Mouse (Mus musculus): Measurements from ENCODE around the gene Nr1d1.

Gene Nr1d1

DNA sequence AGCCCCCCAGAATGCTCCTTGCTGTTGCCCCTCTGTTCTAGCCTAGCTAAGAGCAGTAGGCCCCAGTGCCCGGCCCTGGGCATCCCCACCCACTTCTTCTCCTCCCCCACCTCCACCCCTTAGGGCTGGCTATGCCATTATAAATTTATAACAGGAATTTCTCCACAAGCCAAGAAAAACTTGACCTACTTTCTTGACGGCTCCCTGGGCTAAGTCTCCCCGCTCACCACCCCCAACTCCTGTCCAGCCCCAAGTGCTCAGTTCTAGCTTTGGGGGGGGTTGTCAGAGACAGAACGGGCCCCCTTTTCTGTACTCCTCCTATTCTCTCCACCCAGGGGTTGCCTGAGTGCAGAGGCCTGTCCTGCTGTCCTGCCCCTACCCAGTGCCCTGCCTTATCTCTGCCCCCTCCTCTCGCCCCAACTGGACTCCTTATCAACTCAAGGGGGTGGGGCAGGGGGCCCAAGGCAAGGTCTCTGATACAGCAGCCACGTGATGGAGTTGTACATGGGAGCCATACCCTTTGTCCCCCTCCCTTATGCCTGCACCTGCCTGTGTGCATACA, 23.8 kb downstream of the Nr1d1 start:
- no peak for DNase-seq (ENCODE audit: inconsistent ontology term)

DNA sequence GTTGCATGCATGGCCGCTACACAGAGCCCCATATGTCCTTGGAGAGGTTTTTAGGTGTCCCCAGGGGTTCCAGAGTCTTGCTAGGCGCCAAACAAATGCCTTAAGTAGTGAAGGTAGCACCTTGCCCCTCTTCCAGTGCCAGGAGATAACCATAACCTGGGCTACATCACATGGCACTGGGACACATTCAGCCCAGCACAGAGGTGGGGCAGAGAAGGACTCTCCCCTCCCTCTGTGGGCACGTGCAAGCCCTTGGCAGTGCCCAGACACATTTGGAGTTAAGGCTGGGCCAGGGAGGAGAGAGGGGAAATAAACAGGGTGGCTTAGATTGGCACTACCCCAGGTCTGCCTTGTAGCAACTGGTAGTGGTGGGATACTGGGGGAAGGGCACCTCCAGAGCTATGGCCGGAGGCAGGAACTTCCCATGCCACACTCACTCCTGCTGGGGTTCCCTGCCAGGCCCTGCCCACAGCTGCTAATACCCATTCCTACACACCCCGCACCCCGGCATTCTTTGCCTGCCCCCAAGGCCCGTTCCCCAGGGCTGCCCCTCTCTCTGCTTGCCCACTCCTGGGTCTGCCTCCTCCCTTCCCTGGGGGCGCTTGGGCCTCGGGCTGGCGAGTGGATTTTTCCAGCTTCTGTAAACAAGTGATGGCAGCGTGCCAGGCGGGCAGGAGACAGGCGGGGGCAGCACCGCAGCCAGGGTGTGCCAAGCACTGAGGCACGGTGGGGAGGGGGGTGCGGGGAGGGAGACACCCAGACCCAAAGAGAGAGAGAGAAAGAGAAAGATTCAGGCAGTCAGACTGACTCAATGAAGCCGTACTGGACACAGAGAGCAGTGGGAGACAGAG, 24.6 kb downstream of the Nr1d1 start:
- DNase-seq (ENCODE audit: inconsistent ontology term) = peak; percentile 91

- no peak for DNase-seq (ENCODE audit: inconsistent ontology term)
These were observed 25.4 kb downstream of the Nr1d1 start for GRCm38 (mm10) chr11:98749716-98750115.

GRCm38 (mm10) chr11:98748506-98749416, 26.4 kb downstream of the Nr1d1 start:
- DNase-seq (ENCODE audit: inconsistent ontology term) = no peak

DNA sequence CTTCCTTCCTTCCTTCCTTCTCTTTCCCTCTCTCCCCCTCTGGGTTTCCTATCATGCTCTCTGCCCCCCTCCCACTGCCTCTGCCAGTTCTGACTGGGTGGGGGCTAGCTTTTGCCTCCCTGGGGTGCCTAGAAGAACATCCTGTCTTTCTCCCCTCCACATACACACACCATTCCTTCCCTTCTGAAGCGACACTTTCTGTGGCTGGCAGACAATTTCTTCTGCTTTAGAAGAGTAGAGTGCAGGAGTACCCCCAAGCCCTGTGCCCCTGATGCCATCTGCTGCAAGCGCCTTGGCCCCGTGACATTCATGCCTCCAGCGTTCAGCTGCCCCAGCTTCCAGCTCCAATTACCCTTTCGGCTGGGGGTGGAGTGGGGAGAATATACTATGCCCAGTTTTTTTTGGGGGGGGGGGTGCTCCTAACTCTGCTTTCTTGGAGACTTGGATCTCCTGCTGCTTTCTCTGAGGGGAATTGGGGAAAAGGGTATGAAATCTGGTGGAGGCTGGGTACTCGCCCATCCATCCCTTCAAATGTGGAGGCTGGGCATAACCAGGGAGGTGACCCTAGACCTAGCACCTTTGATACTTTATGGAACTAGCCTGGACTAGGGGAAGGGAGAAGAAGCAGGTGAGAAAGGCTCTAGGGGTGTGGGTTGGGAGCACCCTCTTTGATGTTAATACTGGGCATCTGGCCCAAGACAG, 27.2 kb downstream of the Nr1d1 start:
- peak; percentile 56 for DNase-seq (ENCODE audit: inconsistent ontology term)

DNA sequence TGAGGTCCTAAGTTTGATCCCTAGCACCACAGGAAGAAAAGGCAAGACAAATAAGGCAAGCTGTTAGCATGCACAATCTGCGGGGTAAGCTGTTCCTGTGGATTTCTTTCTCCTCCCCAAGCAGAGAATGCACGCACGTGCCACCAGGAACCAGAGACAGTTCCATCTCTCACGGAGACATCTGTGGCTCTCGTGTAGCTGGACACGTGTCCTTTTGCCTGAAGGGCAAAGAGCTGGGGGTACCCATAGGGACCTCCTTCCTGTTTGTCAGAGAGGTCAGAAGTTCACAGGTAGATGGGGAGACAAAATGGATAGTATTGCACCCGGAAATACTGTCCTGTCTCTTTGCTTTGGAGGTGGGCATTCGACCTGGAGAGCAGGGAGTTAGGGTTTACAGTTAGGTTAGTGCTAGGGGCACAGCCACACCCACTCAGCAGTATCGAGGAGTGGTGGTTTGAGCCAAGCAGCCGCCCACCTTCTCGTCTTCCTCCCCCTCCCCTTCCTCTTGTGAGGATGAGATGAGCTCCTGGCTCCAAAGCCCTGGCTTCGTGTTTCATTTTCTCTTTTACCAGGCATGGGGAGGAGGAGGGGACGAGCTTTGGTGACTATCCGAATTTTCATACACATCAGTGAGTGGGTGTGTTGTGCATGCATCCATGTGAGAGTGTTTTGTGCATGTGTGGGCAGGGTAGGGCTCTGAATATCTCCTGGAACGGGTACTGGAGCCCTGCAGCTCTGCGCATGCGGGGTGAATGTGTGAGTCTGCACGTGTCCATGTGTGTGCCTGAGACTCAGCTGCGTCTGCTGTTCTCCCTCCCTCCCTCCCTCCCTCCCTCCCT, 28.1 kb downstream of the Nr1d1 start:
- peak; percentile 75 for DNase-seq (ENCODE audit: inconsistent ontology term)

DNA sequence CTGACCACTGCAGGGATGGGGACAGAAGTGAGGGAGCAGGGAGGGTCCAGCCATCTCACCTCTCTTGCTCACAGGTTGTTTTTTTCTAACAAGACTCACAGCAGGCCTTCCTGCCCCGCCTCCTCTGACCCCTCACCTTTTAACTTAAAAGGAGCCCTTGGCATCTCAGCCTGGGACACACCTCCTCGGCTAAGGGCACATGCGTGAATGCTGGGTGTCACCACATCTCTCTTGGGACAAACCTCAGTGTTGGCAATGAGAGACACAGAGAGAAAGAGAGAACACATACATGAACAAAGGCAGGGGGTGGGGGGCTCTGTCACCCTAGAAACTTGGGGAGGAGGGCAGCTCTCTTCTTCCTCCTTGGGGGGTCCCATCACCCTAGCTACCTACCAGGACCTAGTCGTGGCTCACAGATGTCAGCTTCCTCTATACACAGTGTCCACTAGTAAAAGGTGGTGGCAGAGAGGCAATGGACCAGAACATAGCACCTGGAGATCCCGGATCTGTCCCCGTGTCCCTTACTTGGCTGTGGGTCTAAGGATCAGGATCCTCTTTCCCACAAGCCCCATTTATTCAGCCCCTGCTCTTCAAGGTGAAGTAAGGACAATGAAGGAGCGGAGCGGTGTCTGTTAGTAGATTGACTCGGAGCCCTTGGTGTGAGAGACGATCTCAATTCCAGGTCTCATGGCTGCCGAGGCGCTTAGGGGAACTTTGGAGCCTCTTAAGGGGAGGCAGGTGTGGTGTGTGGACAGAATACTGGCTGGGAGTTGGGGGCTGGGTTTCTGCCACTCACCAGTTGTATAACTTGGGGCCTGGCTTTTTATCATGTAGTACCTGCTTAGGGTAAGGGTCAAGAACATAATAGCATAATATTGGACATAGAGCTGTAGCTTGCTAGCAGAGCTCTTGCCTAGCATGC, 28.9 kb downstream of the Nr1d1 start:
- no peak for DNase-seq (ENCODE audit: inconsistent ontology term)

GRCm38 (mm10) chr11:98744456-98745019, 30.6 kb downstream of the Nr1d1 start:
- DNase-seq (ENCODE audit: inconsistent ontology term) = no peak

- peak; percentile 67 for DNase-seq (ENCODE audit: inconsistent ontology term)
These were observed 31.3 kb downstream of the Nr1d1 start for GRCm38 (mm10) chr11:98743655-98744345.

DNA sequence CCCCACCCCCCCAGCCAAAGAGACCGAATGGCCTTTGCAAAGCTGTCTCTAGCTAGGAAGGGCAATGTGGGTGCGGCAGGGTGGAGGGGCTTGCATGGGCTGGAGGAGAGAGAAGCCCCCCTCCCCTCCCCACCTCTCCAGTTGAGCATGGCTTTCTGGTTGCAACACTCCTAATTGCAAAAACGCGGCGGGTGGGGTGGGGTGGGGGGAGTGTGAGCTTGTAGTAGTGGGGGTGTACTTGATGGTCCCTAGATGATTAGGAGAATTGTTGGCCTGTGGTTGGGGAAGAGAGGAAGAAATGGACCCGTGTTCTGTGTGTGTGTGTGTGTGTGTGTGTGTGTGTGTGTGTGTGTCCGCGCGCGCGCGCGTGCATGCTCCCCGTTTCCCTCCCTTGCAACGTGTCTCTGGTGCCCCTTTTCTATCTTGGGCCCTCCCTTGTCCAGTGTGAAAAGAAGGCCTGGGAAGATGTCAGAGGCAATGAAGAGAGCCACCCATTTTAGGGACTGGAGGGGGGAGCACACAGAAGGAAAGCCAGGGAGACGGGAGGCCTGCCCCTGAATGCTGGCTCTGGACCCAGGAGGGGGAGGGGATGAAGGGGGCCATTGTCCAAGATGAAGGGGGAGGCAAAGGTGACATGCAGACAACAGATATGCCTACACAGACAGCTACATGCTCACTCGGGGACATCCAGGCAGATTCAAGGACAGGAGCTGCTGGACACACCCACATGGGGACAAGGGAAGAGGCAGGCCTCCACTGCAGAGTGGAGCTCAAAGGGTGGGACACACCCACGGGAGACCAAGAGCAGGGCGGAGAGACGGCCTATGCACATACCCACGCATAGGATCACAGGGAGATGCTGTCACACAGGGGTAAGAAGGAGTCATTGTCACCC, 32.5 kb downstream of the Nr1d1 start:
- peak; percentile 57 for DNase-seq (ENCODE audit: inconsistent ontology term)

GRCm38 (mm10) chr11:98741622-98742396, 33.3 kb downstream of the Nr1d1 start:
- peak; percentile 89 for DNase-seq (ENCODE audit: inconsistent ontology term)

DNA sequence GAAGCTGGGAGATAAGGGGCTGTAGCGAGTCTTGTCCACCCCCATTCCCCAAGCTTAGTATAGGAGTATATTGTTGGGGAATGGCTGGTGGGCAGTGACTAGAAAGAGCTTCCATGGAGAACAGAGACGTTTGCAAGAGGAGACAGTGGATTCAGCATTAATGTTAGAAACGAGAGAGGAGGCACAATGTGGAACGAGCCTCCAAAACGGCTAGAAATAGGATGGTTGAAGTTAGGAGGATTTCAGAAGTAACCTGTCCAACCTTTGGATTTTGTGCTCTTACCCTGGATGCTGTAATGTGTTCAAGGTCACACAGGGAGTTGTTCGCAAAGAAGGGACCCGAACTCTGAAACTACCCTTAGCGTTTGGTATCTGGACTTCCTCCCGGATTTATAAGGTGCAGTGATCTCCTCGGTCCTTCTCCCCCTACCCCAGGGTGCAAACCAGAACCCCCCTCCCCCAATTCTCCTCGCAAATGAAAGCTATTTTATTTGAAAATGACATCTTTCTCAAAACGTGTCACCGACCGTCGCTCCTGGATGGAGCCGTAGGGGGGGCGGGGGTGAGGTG, 34.0 kb downstream of the Nr1d1 start:
- DNase-seq (ENCODE audit: inconsistent ontology term) = peak; percentile 30

DNA sequence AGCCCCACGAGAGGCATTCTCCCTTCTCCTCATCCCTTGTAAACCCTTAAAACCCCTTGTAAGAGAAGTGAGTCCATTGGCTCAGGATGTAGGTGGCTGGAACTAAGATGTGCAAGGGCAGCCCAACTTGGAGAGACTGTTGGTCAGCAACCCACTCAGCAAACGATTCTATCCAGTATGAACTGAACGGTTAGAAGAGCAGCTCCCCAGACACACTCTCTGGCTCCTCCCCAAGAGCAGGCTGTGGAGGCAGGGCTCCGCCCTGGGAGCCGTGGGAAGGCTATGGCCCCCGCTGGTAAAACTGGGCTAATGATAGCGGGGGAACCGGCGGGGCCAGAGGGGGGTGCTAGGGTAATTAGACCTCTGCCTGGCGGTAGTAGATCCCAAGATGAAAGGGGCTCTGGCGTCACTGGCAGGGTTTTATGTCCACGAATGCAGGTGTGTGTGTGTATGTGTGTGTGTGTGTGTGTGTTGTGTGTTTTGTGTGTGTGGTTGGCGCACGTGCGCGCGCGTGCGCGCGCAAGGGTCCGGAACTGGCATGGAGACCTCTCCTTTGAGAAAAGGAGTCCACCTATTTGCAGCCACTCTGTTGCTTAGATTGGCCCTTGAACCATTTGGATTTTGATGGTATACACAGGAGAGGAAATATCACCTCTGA, 34.6 kb downstream of the Nr1d1 start, which contains the start of gene Thra:
Gene Thra (plus strand): TSS at position 246 of the 658 bp plus-strand sequence.
- peak; percentile 78 for DNase-seq (ENCODE audit: inconsistent ontology term)

DNA sequence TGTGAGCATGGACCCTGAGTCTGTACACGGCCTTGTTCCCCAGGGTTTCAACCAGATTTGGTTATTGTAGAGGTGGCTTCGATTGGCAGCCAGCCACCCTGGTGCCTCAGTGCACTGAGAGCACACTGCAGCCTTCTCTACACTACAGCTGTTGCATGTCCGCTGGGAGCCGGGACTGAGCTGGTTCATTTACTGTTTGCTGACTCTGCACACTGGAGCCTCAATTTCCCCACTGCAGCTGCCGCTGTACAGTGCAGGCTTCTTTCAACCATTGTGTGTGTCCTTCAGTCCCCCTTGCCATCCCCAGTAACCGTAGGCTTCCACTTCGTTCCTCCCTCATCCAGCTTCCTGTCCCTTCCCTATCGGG, 35.1 kb downstream of the Nr1d1 start:
- no peak for DNase-seq (ENCODE audit: inconsistent ontology term)

DNA sequence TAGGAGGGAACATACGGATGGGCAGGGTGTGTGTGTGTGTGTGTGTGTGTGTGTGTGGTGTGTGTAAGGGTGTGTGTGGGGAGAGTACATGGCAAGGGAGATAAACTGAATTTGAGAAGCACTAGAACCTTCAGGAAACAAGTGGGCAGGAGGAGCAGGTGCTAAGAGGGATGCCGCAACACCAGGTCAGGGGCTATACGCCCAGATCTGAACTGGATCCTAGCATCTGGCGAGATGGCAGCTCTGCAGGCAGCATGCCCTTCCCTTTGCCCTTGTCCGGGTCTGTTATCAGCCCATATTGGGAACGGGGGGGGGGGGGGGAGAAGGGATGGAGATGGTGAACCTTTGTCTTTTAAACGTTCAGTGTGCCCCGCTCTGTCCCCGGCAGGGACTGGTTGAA, 36.2 kb downstream of the Nr1d1 start:
- DNase-seq (ENCODE audit: inconsistent ontology term) = no peak

DNA sequence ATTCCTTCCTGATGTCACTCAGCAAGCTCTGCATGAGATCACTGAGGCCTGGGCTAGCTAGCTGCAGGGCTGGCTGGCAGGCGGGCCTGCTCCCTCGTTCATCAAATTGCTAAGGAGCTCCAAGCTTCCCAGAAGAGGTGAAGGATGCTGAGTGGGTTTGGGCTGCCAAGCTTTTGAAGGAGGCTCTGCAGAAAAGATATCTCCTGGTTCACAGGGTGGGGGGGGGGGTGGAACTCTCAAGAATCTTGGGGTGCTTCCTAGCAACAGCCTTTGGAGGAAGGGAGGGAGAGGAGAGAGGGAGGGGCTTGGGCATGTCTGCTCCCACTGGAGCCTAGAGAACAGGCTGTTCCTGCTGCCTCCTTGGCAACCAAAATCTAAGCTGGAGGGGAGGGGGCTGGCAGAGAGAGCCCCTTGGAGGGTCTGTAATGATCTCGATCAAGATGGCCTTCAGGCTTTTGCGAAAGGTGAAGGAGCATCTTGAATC, 36.7 kb downstream of the Nr1d1 start:
- no peak for DNase-seq (ENCODE audit: inconsistent ontology term)

Data from Muller cell, postnatal 12 days (primary cell).